Mouse (Mus musculus) layer of hippocampus, adult 18-20 months (tissue): ENCODE results near the gene Ccnf. TPM values are rescaled to one million over a fixed set of nuclear protein-coding genes. Genes with fewer than 3 reads are reported as not detected.

Source experiments
- DNase-seq, 2 experiments: peaks; one replicate each; pipeline ENCODE4 v3.0.0; 2022; ENCODE audit warnings: low spot score in 2 of 2
- total RNA-seq, 2 experiments: library from RNA; stranded (reverse); gene quantifications; 2 replicates each; pipeline ENCODE4 v1.2.3; 2021

Gene Ccnf
- total RNA-seq, 2 experiments from 2014 or later: 4.8 to 5.0 TPM

- no peak for DNase-seq
Measured at GRCm38 (mm10) chr17:24224741-24225140, 26.5 kb downstream of the Ccnf start.

- DNase-seq: no peak
Measured at GRCm38 (mm10) chr17:24223513-24223912, 27.8 kb downstream of the Ccnf start.

- DNase-seq: no peak
Measured at GRCm38 (mm10) chr17:24222653-24223052, 28.6 kb downstream of the Ccnf start.

GRCm38 (mm10) chr17:24220435-24221411 lies 30.6 kb downstream of the Ccnf start, which contains the start of gene Tedc2:
TSS of gene Tedc2 (minus strand) at chr17:24220851.
- peak; percentile 91 to 94 for DNase-seq

- DNase-seq: no peak
Measured at GRCm38 (mm10) chr17:24216836-24217235, 34.4 kb downstream of the Ccnf start.

GRCm38 (mm10) chr17:24213186-24213585 lies 38.1 kb downstream of the Ccnf start:
- no peak for DNase-seq

- DNase-seq: no peak
Measured at GRCm38 (mm10) chr17:24212441-24213018, 38.8 kb downstream of the Ccnf start.

- peak; percentile 85 to 93 for DNase-seq
Measured at GRCm38 (mm10) chr17:24211631-24212440, 39.4 kb downstream of the Ccnf start.

GRCm38 (mm10) chr17:24210591-24210990 lies 40.7 kb downstream of the Ccnf start:
- no peak for DNase-seq

GRCm38 (mm10) chr17:24209916-24210240 lies 41.4 kb downstream of the Ccnf start:
- no peak for DNase-seq

GRCm38 (mm10) chr17:24209043-24209915 lies 42.0 kb downstream of the Ccnf start, which contains the start of gene Ntn3:
TSS of gene Ntn3 (minus strand) at chr17:24209531.
- no peak for DNase-seq

- DNase-seq: no peak
Measured at GRCm38 (mm10) chr17:24208641-24209042, 42.6 kb downstream of the Ccnf start.

- DNase-seq: no peak
Measured at GRCm38 (mm10) chr17:24207768-24208640, 43.3 kb downstream of the Ccnf start.

GRCm38 (mm10) chr17:24206451-24207351 lies 44.6 kb downstream of the Ccnf start:
- peak; percentile 81 to 82 for DNase-seq

GRCm38 (mm10) chr17:24205908-24206361 lies 45.3 kb downstream of the Ccnf start:
- DNase-seq: no peak

- peak; percentile 94 to 96 for DNase-seq
Measured at GRCm38 (mm10) chr17:24205284-24205888, 45.9 kb downstream of the Ccnf start, which contains the start of gene Tbc1d24. TSS of gene Tbc1d24 (minus strand) at chr17:24205562.

GRCm38 (mm10) chr17:24204846-24205245 lies 46.4 kb downstream of the Ccnf start:
- no peak for DNase-seq
